Mouse (Mus musculus) heart, postnatal 0 days (tissue): ENCODE data around the gene Camsap3. TPM values are rescaled to one million over a fixed set of nuclear protein-coding genes. Genes with fewer than 3 reads are reported as not detected.

ENCODE experiments used
- ATAC-seq: fragments of 200-750 bp; cut with Nextera tagmentation; 2 replicates; pipeline ENCODE4 v1.8.0; 2017; ENCODE audit warnings: low read depth, moderate number of reproducible peaks, moderate library complexity; ENCODE audit not compliant: insufficient read depth
- DNase-seq: peaks from one replicate; pipeline ENCODE4 v3.0.0-alpha.2; 2016; ENCODE audit warnings: low spot score
- H3K27ac ChIP-seq: fragments of 300-500 bp; sonication (generic); 2 replicates; pipeline ENCODE4 v1.5.1; 2014; ENCODE audit warnings: low read depth, mild to moderate bottlenecking
- H3K27me3 ChIP-seq: fragments of 300-500 bp; sonication (generic); 2 replicates; pipeline ENCODE4 v1.6.1; 2014; ENCODE audit warnings: low read length, mixed read lengths; ENCODE audit not compliant: control insufficient read depth, insufficient read depth
- H3K36me3 ChIP-seq: fragments of 300-500 bp; sonication (generic); replicated peaks from 2 replicates; pipeline ENCODE4 v1.6.1; 2014; ENCODE audit warnings: low read length, mixed read lengths; ENCODE audit not compliant: control insufficient read depth, insufficient read depth
- H3K4me1 ChIP-seq: fragments of 300-500 bp; sonication (generic); 2 replicates; pipeline ENCODE4 v1.6.1; 2014; ENCODE audit warnings: antibody characterized with exemption; ENCODE audit not compliant: control insufficient read depth, insufficient read depth
- H3K4me2 ChIP-seq: fragments of 300-500 bp; sonication (generic); 2 replicates; pipeline ENCODE4 v1.6.1; 2014; ENCODE audit warnings: low read depth, mild to moderate bottlenecking, low read length, moderate library complexity
- H3K4me3 ChIP-seq: fragments of 300-500 bp; sonication (generic); 2 replicates; pipeline ENCODE4 v1.5.1; 2014; ENCODE audit warnings: low read depth, low read length
- H3K9ac ChIP-seq: fragments of 300-500 bp; sonication (generic); replicated peaks from 2 replicates; pipeline ENCODE4 v1.6.1; 2014; ENCODE audit warnings: low read depth, low read length, mixed read lengths
- H3K9me3 ChIP-seq: fragments of 300-500 bp; sonication (generic); replicated peaks from 2 replicates; pipeline ENCODE4 v1.6.1; 2016; ENCODE audit warnings: low read length; ENCODE audit not compliant: control insufficient read depth
- CTCF ChIP-seq: IDR thresholded peaks from 2 replicates; pipeline ENCODE4 v1.5.1; 2016; ENCODE audit warnings: antibody characterized with exemption, control low read depth, low read depth
- EP300 ChIP-seq: IDR thresholded peaks from 2 replicates; pipeline ENCODE4 v1.6.1; 2016; ENCODE audit warnings: antibody characterized with exemption, low read depth
- WGBS: fragments of 180-500 bp; shearing (Covaris S2); extraction: QIAGEN DNeasy Blood & Tissue Kit; methylation state at CpG from one replicate; pipeline ENCODE4 v1.1.7; 2014; 5-methylcytosine and 5-hydroxymethylcytosine counted together
- polyA plus RNA-seq: library from polyadenylated mRNA; unstranded; fragments of >200 nt; fragmentation: Nextera tagmentation; extraction: Ambion mirVana; gene quantifications from 2 replicates; pipeline ENCODE4 v1.2.1, GENCODE M21; 2015
- total RNA-seq: library from RNA; depleted of rRNA; stranded (reverse); fragments of >200 nt; gene quantifications from 2 replicates; pipeline ENCODE4 v1.2.3, GENCODE M21; 2014; ENCODE audit warnings: low replicate concordance

Gene Camsap3
- total and polyA plus RNA-seq, 2 experiments from 2014 or later, result 0.33 to 7.9 TPM

GRCm38 (mm10) chr8:3630647-3631477 is 43.8 kb downstream of the Camsap3 start, which contains the start of gene Stxbp2:
TSS of gene Stxbp2 (plus strand) at chr8:3630955.
- Histone ChIP-seq H3K9me3 (no peaks in the 10 kb centered on the region), H3K4me2 (peak within 1 kb of the TSS; percentile 76), H3K27me3 (no peaks in the 10 kb centered on the region), H3K27ac (no peak within 1 kb of the TSS), H3K36me3 (no peaks in the 10 kb centered on the region), H3K4me3 (peak within 1 kb of the TSS; percentile 55), H3K4me1 (0 out of 2 replicates have a peak, but pooled peaks cover 7% of the 10 kb centered on the region), H3K9ac (peak within 1 kb of the TSS; percentile 56)
- DNase-seq, result peak; percentile 25
- TF ChIP-seq EP300 (no peak), CTCF (no peak)
- WGBS, result 3% methylated on average over 47 of the region's 47 CpGs
- ATAC-seq, result peak; percentile 84

GRCm38 (mm10) chr8:3631478-3631875 is 44.4 kb downstream of the Camsap3 start:
- DNase-seq (no peak), ATAC-seq (no peak)
- 11% methylated on average over 8 of the region's 8 CpGs for WGBS
- no peaks in the 10 kb centered on the region for H3K27me3 ChIP-seq
- H3K9me3 ChIP-seq, result no peaks in the 10 kb centered on the region
- no peak overlapping the region for H3K27ac ChIP-seq
- peak overlapping the region; percentile 55 for H3K4me3 ChIP-seq
- TF ChIP-seq CTCF (no peak), EP300 (no peak)
- H3K4me2 ChIP-seq, result peak overlapping the region; percentile 76
- 0 out of 2 replicates have a peak, but pooled peaks cover 7% of the 10 kb centered on the region for H3K4me1 ChIP-seq
- no peaks in the 10 kb centered on the region for H3K36me3 ChIP-seq
- peak overlapping the region; percentile 56 for H3K9ac ChIP-seq

GRCm38 (mm10) chr8:3645804-3646203 is 58.7 kb downstream of the Camsap3 start:
- Histone ChIP-seq H3K9ac (no peak overlapping the region), H3K4me1 (no peaks in the 10 kb centered on the region), H3K4me3 (no peak overlapping the region), H3K27me3 (no peaks in the 10 kb centered on the region), H3K27ac (no peak overlapping the region), H3K4me2 (no peak overlapping the region), H3K36me3 (no peaks in the 10 kb centered on the region), H3K9me3 (no peaks in the 10 kb centered on the region)
- WGBS, result 18% methylated on average over 5 of the region's 5 CpGs
- TF ChIP-seq CTCF, result no peak
- TF ChIP-seq EP300, result no peak
- ATAC-seq (no peak), DNase-seq (no peak)

- Histone ChIP-seq H3K4me3 (no peak overlapping the region), H3K4me1 (no peaks in the 10 kb centered on the region), H3K36me3 (no peaks in the 10 kb centered on the region), H3K27me3 (no peaks in the 10 kb centered on the region), H3K9me3 (no peaks in the 10 kb centered on the region), H3K27ac (no peak overlapping the region), H3K4me2 (no peak overlapping the region), H3K9ac (no peak overlapping the region)
- no peak for ATAC-seq
- DNase-seq, result no peak
- 83% methylated on average over 6 of the region's 6 CpGs for WGBS
- no peak for TF ChIP-seq EP300
- no peak for TF ChIP-seq CTCF
Measured at GRCm38 (mm10) chr8:3646824-3647531, 59.9 kb downstream of the Camsap3 start.

- no peaks in the 10 kb centered on the region for H3K4me1 ChIP-seq
- no peak overlapping the region for H3K9ac ChIP-seq
- 66% methylated on average over 4 of the region's 4 CpGs for WGBS
- H3K4me2 ChIP-seq, result no peak overlapping the region
- TF ChIP-seq EP300 (no peak), CTCF (no peak)
- no peaks in the 10 kb centered on the region for H3K27me3 ChIP-seq
- ATAC-seq (no peak), DNase-seq (no peak)
- H3K4me3 ChIP-seq, result no peak overlapping the region
- no peaks in the 10 kb centered on the region for H3K36me3 ChIP-seq
- no peaks in the 10 kb centered on the region for H3K9me3 ChIP-seq
- H3K27ac ChIP-seq, result no peak overlapping the region
Measured at GRCm38 (mm10) chr8:3647561-3647960, 60.5 kb downstream of the Camsap3 start.
